Comparison of ENCODE assay signal across 16 mouse cellular contexts in the genomic region with DNA sequence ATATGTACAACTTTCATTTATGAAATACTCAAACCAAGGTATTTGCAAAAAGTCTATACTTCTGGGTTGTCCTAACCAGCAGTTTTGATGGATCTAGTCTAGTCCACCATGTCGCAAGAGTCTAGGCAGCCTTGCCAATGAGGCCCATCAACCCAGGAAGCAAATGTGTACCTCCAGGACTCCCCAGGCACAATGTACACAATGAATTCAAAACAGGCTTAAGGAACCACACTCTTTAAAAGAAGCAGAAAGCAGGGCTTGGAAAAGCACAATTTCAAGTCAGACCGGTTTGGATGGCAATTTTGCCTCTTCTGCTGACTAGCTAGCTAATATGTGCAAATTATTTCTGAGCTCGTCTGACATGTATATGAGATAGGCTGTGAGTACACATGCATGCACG.
"Had no signal": no experiment of that assay in that cellular context is flagged by ENCODE, and none has a peak within 500 bp of the region (broad histone marks: within the 10 kb centered on the region; RNA-seq: fewer than 3 reads in every experiment).

No protein-coding gene starts in this region.

- H3K9ac ChIP-seq: intestine, embryonic 15.5 days; liver, embryonic 14.5 days; liver, postnatal 0 days; midbrain, embryonic 12.5 days; midbrain, embryonic 15.5 days; neural tube, embryonic 12.5 days; neural tube, embryonic 15.5 days had no signal

- ATAC-seq: intestine, embryonic 15.5 days; liver, postnatal 0 days; midbrain, embryonic 15.5 days had no signal

- H3K9me3 ChIP-seq: intestine, embryonic 15.5 days; midbrain, embryonic 12.5 days; midbrain, embryonic 15.5 days; neural tube, embryonic 12.5 days; neural tube, embryonic 15.5 days had no signal

- H3K4me1 ChIP-seq: intestine, embryonic 15.5 days; neural tube, embryonic 12.5 days; neural tube, embryonic 15.5 days had no signal

- DNase-seq: kidney, adult 11 months; kidney, adult 8-10 months; kidney, postnatal 14 days; kidney, postnatal 4 days; liver, postnatal 0 days; right cerebral cortex, adult 18-20 months; right cerebral cortex, postnatal 14 days; right cerebral cortex, postnatal 4 days; thymus, postnatal 25 days had no signal

- H3K4me2 ChIP-seq: intestine, embryonic 15.5 days; midbrain, embryonic 12.5 days; midbrain, embryonic 15.5 days; neural tube, embryonic 12.5 days; neural tube, embryonic 15.5 days had no signal

- H3K27me3 ChIP-seq: intestine, embryonic 15.5 days; midbrain, embryonic 15.5 days; neural tube, embryonic 15.5 days had no signal

- H3K27ac ChIP-seq: intestine, embryonic 15.5 days; liver, embryonic 14.5 days; macrophage; midbrain, embryonic 12.5 days; midbrain, embryonic 15.5 days; neural tube, embryonic 12.5 days; neural tube, embryonic 15.5 days had no signal

- H3K4me3 ChIP-seq: intestine, embryonic 15.5 days; midbrain, embryonic 12.5 days; midbrain, embryonic 15.5 days; neural tube, embryonic 12.5 days; neural tube, embryonic 15.5 days had no signal

- H3K36me3 ChIP-seq: intestine, embryonic 15.5 days; midbrain, embryonic 12.5 days; midbrain, embryonic 15.5 days; neural tube, embryonic 12.5 days; neural tube, embryonic 15.5 days had no signal
